Mouse (Mus musculus): ENCODE data around the gene Krtap6-1. TPM values are rescaled to one million over a fixed set of nuclear protein-coding genes. Genes with fewer than 3 reads are reported as not detected.
"Not testable (repeated sequence)": the region's sequence is repeated elsewhere in the genome, so short reads cannot be mapped to it uniquely, and the experiment has no call there.

Gene Krtap6-1
- not detected in 2 replicates for polyA plus RNA-seq (2016; fragmentation: Nextera tagmentation; extraction: Ambion mirVana)

DNA sequence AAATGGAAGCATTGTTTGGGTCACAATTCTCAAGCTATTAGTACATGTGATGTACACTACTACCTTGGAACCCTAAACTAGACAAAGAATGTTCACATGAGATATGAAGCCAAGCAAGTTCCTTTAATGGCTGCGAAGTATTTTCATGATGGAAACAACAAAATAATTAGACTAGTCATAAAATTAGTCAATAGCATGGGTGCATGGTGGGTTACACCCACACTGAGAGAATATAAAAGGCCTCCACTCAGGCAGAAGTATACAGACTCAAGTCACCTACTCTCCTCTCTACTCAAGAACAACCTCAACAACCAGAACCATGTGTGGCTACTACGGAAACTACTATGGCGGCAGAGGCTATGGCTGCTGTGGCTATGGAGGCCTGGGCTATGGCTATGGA lies at the start of gene Krtap6-1:
TSS of gene Krtap6-1 (plus strand) at position 301 of the 400 bp plus-strand sequence.
- H3K36me3 ChIP-seq; H3K4me2 ChIP-seq; H3K9me3 ChIP-seq; ATAC-seq (ENCODE audit: insufficient number of reproducible peaks, insufficient read depth, low FRiP score, low TSS enrichment, low read depth); H3K27ac ChIP-seq; H3K4me3 ChIP-seq (replicated peaks); H3K9ac ChIP-seq (replicated peaks); H3K4me1 ChIP-seq (replicated peaks); H3K27me3 ChIP-seq: not testable (repeated sequence)
- WGBS, result 91% methylated on average over 3 of the region's 3 CpGs

DNA sequence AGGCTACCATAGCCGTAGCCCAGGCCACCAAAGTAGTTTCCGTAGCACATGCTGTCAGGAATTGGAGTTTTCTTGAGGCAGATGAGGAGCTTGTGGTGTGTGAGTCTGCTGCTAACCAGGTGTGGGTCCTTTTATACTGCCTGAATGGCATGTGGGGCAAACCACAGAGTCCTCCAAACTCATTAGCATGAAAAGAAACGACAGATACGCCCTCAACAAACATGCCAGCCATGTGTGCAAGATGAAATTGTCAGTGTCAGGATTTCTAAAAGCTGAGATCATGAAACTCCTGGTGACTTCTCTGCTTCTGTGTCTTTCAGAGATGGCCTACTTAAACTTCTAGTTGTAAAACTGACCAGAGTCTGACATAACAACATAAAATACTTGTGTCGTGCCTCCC lies 20.8 kb upstream of the Krtap6-1 start, which contains the start of gene Krtap22-2:
TSS of gene Krtap22-2 (minus strand) at position 101 of the 400 bp plus-strand sequence.
- Histone ChIP-seq H3K4me2 (no peak within 1 kb of the TSS), H3K9ac (replicated peaks) (no peak within 1 kb of the TSS), H3K27ac (no peak within 1 kb of the TSS), H3K27me3 (no peaks in the 10 kb centered on the region), H3K4me3 (replicated peaks) (no peak within 1 kb of the TSS), H3K9me3 (no peaks in the 10 kb centered on the region), H3K36me3 (no peaks in the 10 kb centered on the region), H3K4me1 (replicated peaks) (no peaks in the 10 kb centered on the region)
- 84% methylated on average over 5 of the region's 5 CpGs for WGBS
- no peak for ATAC-seq (ENCODE audit: insufficient number of reproducible peaks, insufficient read depth, low FRiP score, low TSS enrichment, low read depth)

DNA sequence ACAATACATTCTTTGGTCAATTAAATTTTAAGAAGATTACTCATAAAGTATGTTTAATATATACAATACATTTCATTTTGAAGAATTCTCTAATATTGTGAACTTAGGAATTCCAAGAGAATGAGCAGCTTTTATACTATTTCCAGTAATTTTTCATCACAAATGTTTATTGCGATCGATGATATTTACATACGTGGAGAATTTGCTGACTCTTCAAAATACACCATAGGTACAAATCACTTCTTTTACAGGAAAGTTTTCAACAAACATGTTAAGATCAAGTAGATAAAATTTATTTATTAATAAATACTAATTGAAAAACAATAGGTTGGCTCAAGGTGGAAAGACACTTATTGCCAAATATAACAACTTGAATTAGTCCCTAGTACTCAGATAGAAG lies 17.5 kb upstream of the Krtap6-1 start:
- 96% methylated on average over 3 of the region's 3 CpGs for WGBS
- H3K4me1 ChIP-seq (replicated peaks), result no peaks in the 10 kb centered on the region

DNA sequence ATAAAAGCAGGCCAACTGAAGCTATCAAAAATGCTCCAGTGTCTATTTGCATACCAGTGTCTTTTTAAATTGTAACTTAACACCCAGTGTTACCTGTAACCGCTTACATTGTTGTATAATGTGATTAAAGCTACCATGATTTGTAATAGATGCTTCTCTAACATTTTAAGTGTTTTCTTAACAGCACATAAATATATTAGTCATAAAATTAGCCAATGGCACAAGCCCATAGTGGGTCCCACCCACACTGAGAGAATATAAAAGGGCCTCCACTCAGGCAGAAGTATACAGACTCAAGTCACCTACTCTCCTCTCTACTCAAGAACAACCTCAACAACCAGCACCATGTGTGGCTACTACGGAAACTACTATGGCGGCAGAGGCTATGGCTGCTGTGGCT lies 16.5 kb upstream of the Krtap6-1 start, which contains the start of gene Gm10229:
TSS of gene Gm10229 (plus strand) at position 301 of the 400 bp plus-strand sequence.
- not testable (repeated sequence) for H3K4me2 ChIP-seq; H3K36me3 ChIP-seq; H3K9ac ChIP-seq (replicated peaks); ATAC-seq (ENCODE audit: insufficient number of reproducible peaks, insufficient read depth, low FRiP score, low TSS enrichment, low read depth); H3K27me3 ChIP-seq; H3K27ac ChIP-seq; H3K9me3 ChIP-seq; H3K4me3 ChIP-seq (replicated peaks); H3K4me1 ChIP-seq (replicated peaks)
- WGBS, result 81% methylated on average over 3 of the region's 3 CpGs

More for the DNA sequence above, 17.5 kb upstream of the Krtap6-1 start:
- Histone ChIP-seq H3K27ac (no peak overlapping the region), H3K9ac (replicated peaks) (no peak overlapping the region), H3K27me3 (no peaks in the 10 kb centered on the region), H3K36me3 (no peaks in the 10 kb centered on the region), H3K9me3 (no peaks in the 10 kb centered on the region), H3K4me3 (replicated peaks) (no peak overlapping the region), H3K4me2 (no peak overlapping the region)
- ATAC-seq (ENCODE audit: insufficient number of reproducible peaks, insufficient read depth, low FRiP score, low TSS enrichment, low read depth), result no peak

DNA sequence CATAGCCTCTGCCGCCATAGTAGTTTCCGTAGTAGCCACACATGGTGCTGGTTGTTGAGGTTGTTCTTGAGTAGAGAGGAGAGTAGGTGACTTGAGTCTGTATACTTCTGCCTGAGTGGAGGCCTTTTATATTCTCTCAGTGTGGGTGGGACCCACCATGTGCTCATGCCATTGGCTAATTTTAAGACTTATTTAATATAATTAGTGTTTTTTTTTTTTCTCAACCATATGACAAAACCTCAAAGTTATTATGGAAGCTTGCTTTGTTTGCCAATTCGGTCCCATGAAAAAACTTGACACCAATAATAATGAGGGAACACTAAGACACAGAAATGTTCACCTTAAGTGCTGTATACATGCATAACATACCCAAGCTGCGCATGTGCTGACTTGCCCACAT lies 9.9 kb downstream of the Krtap6-1 start, which contains the start of gene Gm10228:
TSS of gene Gm10228 (minus strand) at position 101 of the 400 bp plus-strand sequence.
- 92% methylated on average over 2 of the region's 4 CpGs for WGBS
- H3K9me3 ChIP-seq; H3K27ac ChIP-seq; ATAC-seq (ENCODE audit: insufficient number of reproducible peaks, insufficient read depth, low FRiP score, low TSS enrichment, low read depth); H3K9ac ChIP-seq (replicated peaks); H3K27me3 ChIP-seq; H3K4me1 ChIP-seq (replicated peaks); H3K4me2 ChIP-seq; H3K36me3 ChIP-seq; H3K4me3 ChIP-seq (replicated peaks): not testable (repeated sequence)

DNA sequence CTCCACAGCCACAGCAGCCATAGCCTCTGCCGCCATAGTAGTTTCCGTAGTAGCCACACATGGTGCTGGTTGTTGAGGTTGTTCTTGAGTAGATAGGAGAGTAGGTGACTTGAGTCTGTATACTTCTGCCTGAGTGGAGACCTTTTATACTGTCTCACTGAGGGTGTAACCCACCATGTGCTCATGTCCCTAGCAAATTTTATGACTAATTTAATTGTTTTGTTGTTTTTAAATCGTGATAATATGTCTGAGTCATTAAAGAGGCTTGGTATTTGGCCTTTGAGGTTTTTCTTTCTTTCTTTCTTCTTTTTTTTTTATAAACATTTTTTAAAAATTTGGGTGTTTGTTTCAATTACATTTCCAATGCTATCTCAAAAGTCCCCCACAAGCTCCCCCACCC lies 16.3 kb downstream of the Krtap6-1 start, which contains the start of gene Krtap6-5:
TSS of gene Krtap6-5 (minus strand) at position 101 of the 400 bp plus-strand sequence.
- Histone ChIP-seq H3K9ac (replicated peaks) (no peak within 1 kb of the TSS), H3K4me2 (no peak within 1 kb of the TSS), H3K9me3 (no peaks in the 10 kb centered on the region), H3K4me3 (replicated peaks) (no peak within 1 kb of the TSS), H3K27ac (no peak within 1 kb of the TSS), H3K36me3 (no peaks in the 10 kb centered on the region), H3K4me1 (replicated peaks) (no peaks in the 10 kb centered on the region), H3K27me3 (no peaks in the 10 kb centered on the region)
- 84% methylated on average over 3 of the region's 3 CpGs for WGBS
- ATAC-seq (ENCODE audit: insufficient number of reproducible peaks, insufficient read depth, low FRiP score, low TSS enrichment, low read depth), result no peak

DNA sequence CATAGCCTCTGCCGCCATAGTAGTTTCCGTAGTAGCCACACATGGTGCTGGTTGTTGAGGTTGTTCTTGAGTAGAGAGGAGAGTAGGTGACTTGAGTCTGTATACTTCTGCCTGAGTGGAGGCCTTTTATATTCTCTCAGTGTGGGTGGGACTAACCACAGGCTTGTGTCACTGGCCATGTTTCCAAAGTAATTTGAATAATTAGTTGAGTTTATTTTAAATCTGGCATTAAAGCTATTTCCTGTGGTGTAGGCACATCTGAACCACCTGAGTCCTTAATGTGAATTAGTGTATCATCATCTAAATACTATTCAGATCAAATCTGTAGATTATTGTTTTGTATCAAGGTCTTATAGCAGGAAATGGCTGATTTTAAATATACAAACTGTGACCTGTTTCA lies 32.4 kb downstream of the Krtap6-1 start, which contains the start of gene 1110025L11Rik:
TSS of gene 1110025L11Rik (minus strand) at position 101 of the 400 bp plus-strand sequence.
- no CpG with 5 or more reads among the region's 2 CpGs for WGBS
- H3K4me1 ChIP-seq (replicated peaks); H3K27me3 ChIP-seq; H3K27ac ChIP-seq; H3K4me2 ChIP-seq; ATAC-seq (ENCODE audit: insufficient number of reproducible peaks, insufficient read depth, low FRiP score, low TSS enrichment, low read depth); H3K36me3 ChIP-seq; H3K4me3 ChIP-seq (replicated peaks); H3K9ac ChIP-seq (replicated peaks); H3K9me3 ChIP-seq: not testable (repeated sequence)

DNA sequence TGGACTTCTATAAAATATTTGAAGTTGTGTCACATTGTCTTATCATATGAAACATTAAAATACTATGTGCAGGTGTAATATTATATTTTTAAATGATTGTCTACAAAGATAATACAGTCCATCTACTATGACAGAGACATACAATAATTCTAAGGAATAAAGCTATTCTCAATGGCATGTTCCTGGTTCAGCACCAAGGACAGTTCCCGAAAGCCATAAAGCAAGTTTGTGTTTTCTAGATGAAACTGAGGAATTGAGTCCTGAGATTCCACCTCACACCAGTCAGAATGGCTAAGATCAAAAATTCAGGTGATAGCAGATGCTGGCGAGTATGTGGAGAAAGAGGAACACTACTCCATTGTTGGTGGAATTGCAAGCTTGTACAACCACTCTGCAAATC lies 39.5 kb downstream of the Krtap6-1 start:
- 66% methylated on average over 2 of the region's 2 CpGs for WGBS
- H3K27ac ChIP-seq, result not testable (repeated sequence)

More for the DNA sequence above, 39.5 kb downstream of the Krtap6-1 start:
- H3K4me2 ChIP-seq; H3K4me3 ChIP-seq (replicated peaks); H3K36me3 ChIP-seq; H3K9me3 ChIP-seq; H3K27me3 ChIP-seq; ATAC-seq (ENCODE audit: insufficient number of reproducible peaks, insufficient read depth, low FRiP score, low TSS enrichment, low read depth); H3K9ac ChIP-seq (replicated peaks); H3K4me1 ChIP-seq (replicated peaks): not testable (repeated sequence)

Other genes with a start within 250 kb of the Krtap6-1 start
- gene Gm20741, start 219.5 kb upstream of the Krtap6-1 start, polyA plus RNA-seq (2016; fragmentation: Nextera tagmentation; extraction: Ambion mirVana), result not detected in 2 replicates
- 0.25 and 0.26 TPM in 2 replicates for gene Krtap15, start 211.5 kb upstream of the Krtap6-1 start, polyA plus RNA-seq (2016; fragmentation: Nextera tagmentation; extraction: Ambion mirVana)
- not detected in 2 replicates for gene Krtap14, start 205.6 kb upstream of the Krtap6-1 start, polyA plus RNA-seq (2016; fragmentation: Nextera tagmentation; extraction: Ambion mirVana)
- gene Krtap19-1, start 162.3 kb upstream of the Krtap6-1 start, polyA plus RNA-seq (2016; fragmentation: Nextera tagmentation; extraction: Ambion mirVana), result not detected in 2 replicates
- gene Krtap19-2, start 157.4 kb upstream of the Krtap6-1 start, polyA plus RNA-seq (2016; fragmentation: Nextera tagmentation; extraction: Ambion mirVana), result not detected in 2 replicates
- gene Krtap19-3, start 153.7 kb upstream of the Krtap6-1 start, polyA plus RNA-seq (2016; fragmentation: Nextera tagmentation; extraction: Ambion mirVana), result not detected in 2 replicates
- not detected in 2 replicates for gene Krtap19-4, start 146.6 kb upstream of the Krtap6-1 start, polyA plus RNA-seq (2016; fragmentation: Nextera tagmentation; extraction: Ambion mirVana)
- not detected in 2 replicates for gene Krtap19-5, start 135.2 kb upstream of the Krtap6-1 start, polyA plus RNA-seq (2016; fragmentation: Nextera tagmentation; extraction: Ambion mirVana)
- not detected in 2 replicates for gene Krtap19-9b, start 99.4 kb upstream of the Krtap6-1 start, polyA plus RNA-seq (2016; fragmentation: Nextera tagmentation; extraction: Ambion mirVana)
- not detected in 2 replicates for gene Krtap16-3, start 68.8 kb upstream of the Krtap6-1 start, polyA plus RNA-seq (2016; fragmentation: Nextera tagmentation; extraction: Ambion mirVana)
- gene Krtap22-2, start 20.9 kb upstream of the Krtap6-1 start, polyA plus RNA-seq (2016; fragmentation: Nextera tagmentation; extraction: Ambion mirVana), result not detected in 2 replicates
- gene Gm10229, start 16.4 kb upstream of the Krtap6-1 start, polyA plus RNA-seq (2016; fragmentation: Nextera tagmentation; extraction: Ambion mirVana), result not detected in 2 replicates
- gene Gm10228, start 9.8 kb downstream of the Krtap6-1 start, polyA plus RNA-seq (2016; fragmentation: Nextera tagmentation; extraction: Ambion mirVana), result not detected in 2 replicates
- gene Krtap6-5, start 16.2 kb downstream of the Krtap6-1 start, polyA plus RNA-seq (2016; fragmentation: Nextera tagmentation; extraction: Ambion mirVana), result not detected in 2 replicates
- not detected in 2 replicates for gene 1110025L11Rik, start 32.3 kb downstream of the Krtap6-1 start, polyA plus RNA-seq (2016; fragmentation: Nextera tagmentation; extraction: Ambion mirVana)
- not detected in 2 replicates for gene Krtap6-3, start 52.3 kb downstream of the Krtap6-1 start, polyA plus RNA-seq (2016; fragmentation: Nextera tagmentation; extraction: Ambion mirVana)
- not detected in 2 replicates for gene Gm6358, start 109.2 kb downstream of the Krtap6-1 start, polyA plus RNA-seq (2016; fragmentation: Nextera tagmentation; extraction: Ambion mirVana)
- not detected in 2 replicates for gene Gm10061, start 119.4 kb downstream of the Krtap6-1 start, polyA plus RNA-seq (2016; fragmentation: Nextera tagmentation; extraction: Ambion mirVana)
- gene Gm9789, start 126.3 kb downstream of the Krtap6-1 start, polyA plus RNA-seq (2016; fragmentation: Nextera tagmentation; extraction: Ambion mirVana), result not detected in 2 replicates
- not detected in 2 replicates for gene Gm7735, start 137.8 kb downstream of the Krtap6-1 start, polyA plus RNA-seq (2016; fragmentation: Nextera tagmentation; extraction: Ambion mirVana)
- gene 1110057P08Rik, start 143.0 kb downstream of the Krtap6-1 start, polyA plus RNA-seq (2016; fragmentation: Nextera tagmentation; extraction: Ambion mirVana), result not detected in 2 replicates
- not detected in 2 replicates for gene Krtap20-2, start 174.2 kb downstream of the Krtap6-1 start, polyA plus RNA-seq (2016; fragmentation: Nextera tagmentation; extraction: Ambion mirVana)

Data from limb, embryonic 12.5 days (tissue).